Mouse (Mus musculus) liver, postnatal 0 days (tissue): ENCODE measurements around the gene Zfp541. TPM values are rescaled to one million over a fixed set of nuclear protein-coding genes. Genes with fewer than 3 reads are reported as not detected.

ENCODE experiments used
- ATAC-seq: fragments of 200-750 bp; cut with Nextera tagmentation; 2 replicates; pipeline ENCODE4 v1.8.0; 2017; ENCODE audit warnings: mild to moderate bottlenecking, moderate library complexity
- DNase-seq: peaks from one replicate; pipeline ENCODE4 v3.0.0-alpha.2; 2016
- H3K27ac ChIP-seq: fragments of 300-500 bp; sonication (generic); 2 replicates; pipeline ENCODE4 v1.5.1; 2014; ENCODE audit warnings: antibody characterized with exemption, moderate library complexity, mild to moderate bottlenecking, low read depth
- H3K27me3 ChIP-seq: fragments of 300-500 bp; sonication (generic); 2 replicates; pipeline ENCODE4 v1.6.1; 2014; ENCODE audit warnings: low read length, control low read depth, mixed read lengths; ENCODE audit not compliant: insufficient read depth
- H3K36me3 ChIP-seq: fragments of 300-500 bp; sonication (generic); replicated peaks from 2 replicates; pipeline ENCODE4 v1.6.1; 2014; ENCODE audit warnings: mild to moderate bottlenecking, control low read depth, low read length, moderate library complexity, mixed read lengths; ENCODE audit not compliant: insufficient read depth
- H3K4me1 ChIP-seq: fragments of 300-500 bp; sonication (generic); 2 replicates; pipeline ENCODE4 v1.6.1; 2014; ENCODE audit warnings: antibody characterized with exemption, mild to moderate bottlenecking, control low read depth; ENCODE audit not compliant: insufficient read depth
- H3K4me2 ChIP-seq: fragments of 300-500 bp; sonication (generic); 2 replicates; pipeline ENCODE4 v1.6.1; 2014; ENCODE audit warnings: low read depth, mild to moderate bottlenecking, low read length, moderate library complexity, mixed read lengths
- H3K4me3 ChIP-seq: fragments of 300-500 bp; sonication (generic); 2 replicates; pipeline ENCODE4 v1.5.1; 2014; ENCODE audit warnings: low read depth, low read length
- H3K9ac ChIP-seq: fragments of 300-500 bp; sonication (generic); replicated peaks from 2 replicates; pipeline ENCODE4 v1.6.1; 2014; ENCODE audit warnings: mild to moderate bottlenecking, moderate library complexity
- H3K9me3 ChIP-seq: fragments of 300-500 bp; sonication (generic); 2 replicates; pipeline ENCODE4 v1.6.1; 2016; ENCODE audit warnings: mild to moderate bottlenecking, control low read depth, low read length, mixed read lengths
- CTCF ChIP-seq: sonication (generic); IDR thresholded peaks from 2 replicates; pipeline ENCODE4 v1.5.1; 2016; ENCODE audit warnings: antibody characterized with exemption, low read depth
- EP300 ChIP-seq: IDR thresholded peaks from 2 replicates; pipeline ENCODE4 v1.6.1; 2016; ENCODE audit warnings: antibody characterized with exemption, low read depth, mild to moderate bottlenecking
- WGBS: fragments of 180-500 bp; shearing (Covaris S2); extraction: QIAGEN DNeasy Blood & Tissue Kit; methylation state at CpG from one replicate; pipeline ENCODE4 v1.1.7; 2014; ENCODE audit not compliant: insufficient replicate concordance; 5-methylcytosine and 5-hydroxymethylcytosine counted together
- polyA plus RNA-seq: library from polyadenylated mRNA; unstranded; fragments of >200 nt; fragmentation: Nextera tagmentation; extraction: Ambion mirVana; gene quantifications from 2 replicates; pipeline ENCODE4 v1.2.1, GENCODE M21; 2015

Gene Zfp541
- polyA plus RNA-seq, 1 experiment from 2014 or later = not detected

- no peaks in the 10 kb centered on the region for H3K4me1 ChIP-seq
- H3K27ac ChIP-seq = no peak overlapping the region
- no peaks in the 10 kb centered on the region for H3K36me3 ChIP-seq
- TF ChIP-seq EP300 = no peak
- TF ChIP-seq CTCF = no peak
- DNase-seq (no peak), ATAC-seq (no peak)
- H3K4me2 ChIP-seq = no peak overlapping the region
- no peak overlapping the region for H3K9ac ChIP-seq
- no peak overlapping the region for H3K4me3 ChIP-seq
- WGBS = 59% methylated on average over 7 of the region's 7 CpGs
- H3K9me3 ChIP-seq = no peaks in the 10 kb centered on the region
- peaks cover 15% of the 10 kb centered on the region for H3K27me3 ChIP-seq
These were observed 73.4 kb downstream of the Zfp541 start for GRCm38 (mm10) chr7:16134951-16135392.

Other genes starting within 250 kb of the Zfp541 start
- not detected in 2 replicates for gene Obox6, start 222.1 kb upstream of the Zfp541 start, polyA plus RNA-seq
- not detected in 2 replicates for gene Crx, start 181.8 kb upstream of the Zfp541 start, polyA plus RNA-seq
- gene Crxos, start 179.2 kb upstream of the Zfp541 start, polyA plus RNA-seq = not detected in 2 replicates
- gene Selenow, start 139.4 kb upstream of the Zfp541 start, polyA plus RNA-seq = 158 and 189 TPM in 2 replicates
- 82.6 and 90.6 TPM in 2 replicates for gene Nop53, start 115.7 kb upstream of the Zfp541 start, polyA plus RNA-seq
- gene Ehd2, start 94.2 kb upstream of the Zfp541 start, polyA plus RNA-seq = 1.9 and 2.7 TPM in 2 replicates
- 0.95 and 1.0 TPM in 2 replicates for gene Bicra, start 13.9 kb upstream of the Zfp541 start, polyA plus RNA-seq
- gene Napa, start 36.6 kb downstream of the Zfp541 start, polyA plus RNA-seq = 96.6 and 105 TPM in 2 replicates
- 6.5 and 7.5 TPM in 2 replicates for gene Kptn, start 58.1 kb downstream of the Zfp541 start, polyA plus RNA-seq
- not detected in 2 replicates for gene Slc8a2, start 68.0 kb downstream of the Zfp541 start, polyA plus RNA-seq
- 1.9 and 2.0 TPM in 2 replicates for gene Meis3, start 113.3 kb downstream of the Zfp541 start, polyA plus RNA-seq
- gene Dhx34, start 160.2 kb downstream of the Zfp541 start, polyA plus RNA-seq = 3.6 and 3.9 TPM in 2 replicates
- gene C5ar2, start 182.3 kb downstream of the Zfp541 start, polyA plus RNA-seq = 0.92 and 1.2 TPM in 2 replicates
- gene C5ar1, start 197.7 kb downstream of the Zfp541 start, polyA plus RNA-seq = 5.5 and 6.9 TPM in 2 replicates
- gene Inafm1, start 211.8 kb downstream of the Zfp541 start, polyA plus RNA-seq = 7.5 and 8.4 TPM in 2 replicates
- gene Ccdc9, start 225.0 kb downstream of the Zfp541 start, polyA plus RNA-seq = 5.7 and 8.8 TPM in 2 replicates
- 3.7 and 4.1 TPM in 2 replicates for gene Bbc3, start 246.6 kb downstream of the Zfp541 start, polyA plus RNA-seq